Mouse (Mus musculus): ENCODE results near the gene Gpatch8. TPM values are rescaled to one million over a fixed set of nuclear protein-coding genes. Genes with fewer than 3 reads are reported as not detected.

Gpatch8 gene
- total RNA-seq, 2 experiments from 2014 or later, result 47.0 to 51.1 TPM

- DNase-seq (ENCODE audit: low spot score in 2 of 2), result peak in 1 of 2 experiments; percentile 8
Observed at GRCm38 (mm10) chr11:102510226-102510625, 46.0 kb downstream of the Gpatch8 start.

DNA sequence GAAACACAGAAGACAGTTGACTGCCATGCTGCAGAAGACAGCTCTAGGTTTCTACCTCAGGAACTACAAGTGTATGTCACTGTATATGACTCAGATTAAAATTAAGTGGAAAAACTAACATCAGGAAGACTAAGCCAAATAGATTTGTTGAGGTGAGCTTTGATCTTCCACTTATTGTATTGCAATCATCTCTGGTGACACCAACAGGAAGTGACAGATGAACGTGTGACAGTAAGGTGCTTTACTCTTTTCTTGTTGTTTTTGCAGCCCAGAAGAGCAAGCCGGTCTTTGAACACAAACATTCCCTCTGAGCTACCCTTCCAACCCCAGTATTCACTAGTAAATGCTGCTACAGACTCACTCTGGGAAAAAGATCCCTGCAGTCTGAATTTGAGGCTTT is 59.5 kb downstream of the Gpatch8 start:
- no peak for DNase-seq (ENCODE audit: low spot score in 2 of 2)

- no peak for DNase-seq (ENCODE audit: low spot score in 2 of 2)
Observed at GRCm38 (mm10) chr11:102496206-102496605, 60.0 kb downstream of the Gpatch8 start.

GRCm38 (mm10) chr11:102495742-102496141 is 60.5 kb downstream of the Gpatch8 start:
- DNase-seq (ENCODE audit: low spot score in 2 of 2), result no peak

DNA sequence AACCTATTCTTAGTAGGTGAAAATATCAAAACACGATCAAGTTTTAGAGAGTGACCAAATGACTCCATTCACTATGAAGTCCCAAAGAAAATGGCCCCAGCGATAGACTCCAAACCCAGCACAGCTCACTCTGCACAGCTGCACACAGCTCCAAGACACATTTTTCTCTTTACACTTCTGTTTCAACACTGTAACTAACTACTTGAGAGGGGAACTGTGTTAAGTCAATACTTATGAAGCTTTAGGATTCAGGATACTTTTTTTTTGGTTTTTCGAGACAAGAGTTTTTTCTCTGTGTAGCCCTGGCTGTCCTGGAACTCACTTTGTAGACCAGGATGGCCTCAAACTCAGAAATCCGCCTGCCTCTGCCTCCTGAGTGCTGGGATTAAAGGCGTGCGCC is 61.1 kb downstream of the Gpatch8 start:
- no peak for DNase-seq (ENCODE audit: low spot score in 2 of 2)

GRCm38 (mm10) chr11:102494063-102494650 is 62.0 kb downstream of the Gpatch8 start:
- no peak for DNase-seq (ENCODE audit: low spot score in 2 of 2)

GRCm38 (mm10) chr11:102493241-102493640 is 63.0 kb downstream of the Gpatch8 start:
- no peak for DNase-seq (ENCODE audit: low spot score in 2 of 2)

- no peak for DNase-seq (ENCODE audit: low spot score in 2 of 2)
Observed at GRCm38 (mm10) chr11:102487901-102488300, 68.3 kb downstream of the Gpatch8 start.

DNA sequence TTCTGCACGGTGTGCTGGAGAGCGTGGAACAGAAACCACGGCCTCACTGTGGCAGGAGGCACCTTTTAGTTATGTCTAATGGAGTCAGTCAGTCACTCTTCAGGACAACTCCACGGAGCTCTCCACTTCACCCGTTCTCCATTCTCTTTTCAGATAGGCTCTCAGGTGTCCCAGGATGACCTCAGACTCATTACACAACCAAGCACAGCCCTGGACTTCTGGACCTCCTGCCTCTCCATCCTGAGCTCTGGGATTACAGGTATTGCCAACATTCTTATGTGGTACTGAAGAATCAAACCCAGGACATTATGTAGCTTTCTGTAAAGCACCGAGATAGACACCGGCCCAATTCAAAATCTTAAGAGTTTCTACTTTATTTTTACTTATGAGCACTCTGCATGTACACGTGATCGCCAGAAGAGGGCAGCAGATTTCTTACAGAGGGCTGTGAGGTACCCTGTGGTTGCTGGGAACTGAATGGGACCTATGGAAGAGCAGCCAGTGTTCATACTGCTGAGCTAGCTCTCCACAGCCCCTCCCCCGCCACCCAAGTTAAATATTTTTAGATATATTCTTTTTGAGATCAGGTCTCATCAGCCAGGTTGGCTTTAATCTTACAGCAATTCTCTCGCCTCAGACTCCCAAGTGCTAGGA is 69.3 kb downstream of the Gpatch8 start:
- DNase-seq (ENCODE audit: low spot score in 2 of 2), result peak in 1 of 2 experiments; percentile 45

DNA sequence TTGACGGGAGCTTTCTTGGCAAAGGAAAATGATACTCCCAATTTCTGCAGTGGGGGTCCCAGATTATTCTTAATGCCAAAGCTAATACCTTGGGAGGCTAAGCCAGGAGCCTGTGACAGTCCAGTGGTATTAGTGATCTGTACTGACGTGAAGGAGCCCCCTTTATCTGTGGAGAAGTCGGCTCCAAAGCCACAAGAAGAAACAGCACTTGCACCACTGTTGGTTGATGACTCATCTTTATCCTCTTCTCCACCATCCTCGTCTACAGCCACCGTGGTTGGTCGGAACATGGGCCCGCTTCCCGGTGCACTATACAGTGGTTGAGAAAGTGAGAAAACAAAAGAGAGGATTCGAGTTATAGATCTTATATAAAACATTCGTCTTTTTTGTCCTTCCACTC is 74.4 kb downstream of the Gpatch8 start:
- no peak for DNase-seq (ENCODE audit: low spot score in 2 of 2)

- peak in 1 of 2 experiments; percentile 23 for DNase-seq (ENCODE audit: low spot score in 2 of 2)
Observed at GRCm38 (mm10) chr11:102480897-102481296, 75.3 kb downstream of the Gpatch8 start.

DNA sequence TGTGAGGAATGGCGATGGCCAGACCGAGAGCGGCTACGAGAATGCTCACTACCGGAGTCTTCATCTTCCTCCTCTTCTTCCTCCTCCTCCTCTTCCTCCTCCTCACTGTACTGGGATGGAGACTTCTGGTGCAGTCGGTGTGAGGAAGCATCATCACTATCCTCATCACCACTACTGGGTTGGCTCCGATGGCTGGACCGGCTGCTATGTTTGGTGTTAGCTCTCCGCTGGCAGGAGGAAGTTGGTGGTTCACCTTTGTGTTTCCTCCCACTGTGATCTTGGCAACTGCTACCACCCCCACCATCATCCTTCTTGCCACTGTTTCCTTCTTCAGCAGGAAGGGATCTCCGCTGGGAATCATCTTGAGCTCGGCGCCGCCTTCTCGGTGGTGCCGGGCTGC is 76.1 kb downstream of the Gpatch8 start:
- DNase-seq (ENCODE audit: low spot score in 2 of 2), result peak in 1 of 2 experiments; percentile 9

DNA sequence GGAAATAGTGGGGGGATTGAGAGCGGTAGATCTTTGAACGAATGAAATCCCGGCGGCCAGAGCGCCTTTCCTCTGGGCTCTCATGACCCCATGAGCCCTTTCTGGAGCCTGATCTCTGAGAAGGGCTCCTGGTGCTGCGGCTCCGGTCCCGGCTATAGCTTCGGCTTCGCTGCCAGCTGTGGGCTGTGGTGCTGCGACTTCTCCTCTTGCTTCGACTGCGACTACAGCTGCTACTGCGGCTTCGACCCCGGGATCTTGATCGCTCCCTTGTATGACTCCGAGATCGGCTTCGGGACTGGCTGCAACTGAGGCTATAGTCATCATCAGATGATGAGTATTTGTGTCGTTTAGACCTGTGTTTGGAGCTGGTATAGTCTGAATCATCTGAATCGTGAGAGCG is 76.6 kb downstream of the Gpatch8 start:
- DNase-seq (ENCODE audit: low spot score in 2 of 2), result no peak

DNA sequence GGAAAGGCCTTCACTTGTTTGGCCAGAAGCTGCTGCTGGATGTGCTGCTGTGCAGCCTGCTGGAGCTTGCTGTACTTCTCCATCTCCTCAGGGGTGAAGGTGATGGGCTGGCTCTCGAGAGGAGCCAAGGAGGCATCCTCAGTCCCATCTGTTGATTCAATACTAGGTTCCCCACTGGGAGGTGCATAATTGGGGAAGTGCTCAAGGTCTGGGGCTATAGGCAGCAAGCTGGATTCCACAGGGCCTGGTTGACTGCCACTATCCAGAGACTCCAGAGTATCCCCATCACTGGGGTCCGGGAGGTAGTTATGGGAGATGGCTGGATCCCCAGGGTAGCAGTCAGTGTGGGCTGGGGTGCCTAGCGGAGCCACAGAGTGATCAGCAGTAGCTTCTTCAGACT is 77.5 kb downstream of the Gpatch8 start:
- DNase-seq (ENCODE audit: low spot score in 2 of 2), result peak in 1 of 2 experiments; percentile 8

DNA sequence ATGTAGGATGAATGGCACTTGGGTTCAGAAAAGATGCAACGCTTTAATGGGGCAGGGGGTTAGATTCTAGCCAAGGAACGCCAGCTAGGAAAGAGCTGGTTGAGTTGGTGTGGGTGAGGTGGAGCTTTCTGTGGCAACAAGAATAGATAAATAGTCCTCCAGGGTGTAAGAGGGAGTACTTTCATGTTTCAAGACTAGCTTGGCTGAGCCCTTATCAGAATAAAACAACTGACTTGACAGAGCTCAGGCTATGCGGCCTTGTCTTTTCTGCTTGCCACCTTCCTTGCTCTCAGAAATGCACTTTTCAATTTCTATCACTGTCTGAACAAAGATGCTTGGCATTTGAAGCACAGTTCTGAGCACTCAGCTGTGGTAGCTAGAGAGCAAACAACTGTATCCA is 81.2 kb downstream of the Gpatch8 start:
- DNase-seq (ENCODE audit: low spot score in 2 of 2), result no peak

GRCm38 (mm10) chr11:102469648-102470357 is 86.4 kb downstream of the Gpatch8 start, which contains the start of gene Itga2b:
Itga2b (minus strand) TSS chr11:102470122.
- no peak for DNase-seq (ENCODE audit: low spot score in 2 of 2)

DNA sequence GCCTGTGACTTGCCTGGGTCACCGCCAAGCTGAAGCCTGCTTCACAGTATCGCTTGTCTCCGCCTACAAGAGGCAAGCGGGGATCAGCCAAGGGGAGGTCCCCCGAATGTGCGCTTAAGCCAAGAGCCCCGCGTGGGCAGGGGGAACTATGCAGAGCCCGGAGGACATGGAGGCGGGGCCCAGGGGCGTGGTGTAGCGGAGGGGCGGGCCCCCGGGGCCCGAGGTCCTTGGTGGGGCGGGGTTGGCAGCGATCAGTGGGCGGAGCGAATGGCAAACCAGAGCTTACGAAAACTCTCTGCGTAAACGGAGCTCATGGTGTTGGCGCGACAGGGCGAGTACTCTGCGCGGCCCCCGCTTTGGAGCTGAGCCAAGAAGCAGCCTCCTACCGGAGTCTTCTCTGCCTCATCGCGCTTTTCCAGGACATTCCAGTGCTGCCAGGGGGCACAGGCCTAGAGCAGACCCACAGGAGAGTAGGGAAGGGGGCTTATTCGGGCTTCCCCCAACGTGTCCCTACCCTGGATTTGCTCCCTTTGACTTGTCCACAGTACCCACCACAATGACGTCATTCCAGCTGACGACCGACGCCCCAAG is 89.1 kb downstream of the Gpatch8 start:
- peak; percentile 93 to 96 for DNase-seq (ENCODE audit: low spot score in 2 of 2)

- DNase-seq (ENCODE audit: low spot score in 2 of 2), result peak; percentile 58 to 61
Observed at GRCm38 (mm10) chr11:102465713-102466436, 90.3 kb downstream of the Gpatch8 start.

- DNase-seq (ENCODE audit: low spot score in 2 of 2), result no peak
Observed at GRCm38 (mm10) chr11:102464901-102465300, 91.3 kb downstream of the Gpatch8 start.

DNA sequence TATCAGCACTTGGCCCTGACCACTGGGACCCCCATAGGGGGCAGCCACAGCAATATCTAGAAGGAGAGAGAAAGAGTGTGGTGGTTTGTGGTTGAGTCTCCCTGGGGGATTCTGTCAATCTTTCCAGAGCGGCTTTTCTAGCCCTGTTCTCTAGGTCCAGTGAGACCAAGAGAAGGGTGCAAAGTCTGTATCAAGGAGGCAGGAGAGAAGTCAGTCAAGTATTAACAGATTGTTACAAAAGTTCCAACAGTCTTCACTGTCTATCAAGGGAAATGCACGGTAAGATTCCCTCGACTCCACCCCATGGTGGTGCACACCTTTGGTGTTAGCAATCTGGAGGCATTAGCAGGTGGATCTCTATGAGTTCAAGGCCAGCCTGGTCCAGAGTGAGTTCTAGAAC is 94.4 kb downstream of the Gpatch8 start:
- DNase-seq (ENCODE audit: low spot score in 2 of 2), result no peak

DNA sequence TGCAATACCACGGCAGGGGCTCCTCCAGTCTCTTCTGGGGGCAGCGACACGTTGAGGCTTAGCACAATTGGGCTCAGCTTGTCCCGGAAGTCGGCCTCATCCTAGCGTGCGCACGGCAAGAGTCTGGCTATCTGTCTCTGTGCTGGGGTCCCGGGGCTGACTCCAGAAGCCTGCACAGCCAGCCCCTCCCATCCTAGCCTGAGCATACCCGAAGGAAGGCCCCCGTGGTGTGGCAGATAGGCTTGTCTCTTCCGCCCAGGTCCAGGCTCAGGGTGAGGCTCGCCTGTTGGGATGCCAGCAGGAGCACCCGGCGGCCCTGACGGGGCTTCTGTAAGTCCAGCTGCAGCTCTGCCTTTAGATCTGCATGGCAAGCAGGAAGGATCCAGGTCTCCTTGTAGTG is 95.7 kb downstream of the Gpatch8 start:
- no peak for DNase-seq (ENCODE audit: low spot score in 2 of 2)
